Comparison of ENCODE assay signal across 17 mouse cellular contexts in the genomic region with DNA sequence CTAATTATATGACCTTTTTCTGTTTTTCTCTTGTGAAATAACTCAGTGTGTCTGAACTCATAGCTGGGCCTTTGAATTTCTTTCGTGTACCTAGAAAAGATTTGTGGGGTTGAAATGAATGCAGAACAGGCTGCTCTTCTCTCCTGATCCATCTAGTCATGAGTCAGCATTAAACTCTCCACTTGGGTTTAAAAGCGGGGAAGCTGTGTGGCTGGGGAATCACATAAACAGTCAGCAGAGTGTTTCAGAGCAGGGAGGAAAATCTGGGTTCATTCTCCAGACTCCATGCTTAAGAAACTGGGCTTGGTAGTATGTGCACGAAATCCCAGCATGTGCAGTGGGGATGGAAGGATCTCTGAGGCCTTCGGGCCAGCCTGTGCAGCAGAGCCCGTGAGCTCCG.
A peak's percentile ranks its signal among the peaks of the same experiment; 100 is the strongest.
DNase-seq lines count a peak whose midpoint lies in the region; ATAC-seq and TF ChIP-seq lines count a peak whose summit lies in the region.
"Had no signal": no experiment of that assay in that cellular context is flagged by ENCODE, and none has a peak within 500 bp of the region (broad histone marks: within the 10 kb centered on the region; RNA-seq: fewer than 3 reads in every experiment).

No protein-coding gene starts in this region.

- H3K9ac ChIP-seq in midbrain, embryonic 14.5 days (replicated peaks; ENCODE audit: low read length), result no peak overlapping the region
- H3K9ac ChIP-seq in midbrain, embryonic 11.5 days (ENCODE audit: low read length), result no peak overlapping the region
- no peak overlapping the region for H3K9ac ChIP-seq in midbrain, embryonic 15.5 days
- H3K9ac ChIP-seq: heart, embryonic 12.5 days; liver, embryonic 12.5 days; lung, embryonic 15.5 days had no signal

- no peak for TF ChIP-seq POLR2A in cortical plate, adult 2 months (IDR thresholded peaks at IDR 0.05; ENCODE audit: extremely low read depth, insufficient read depth, low read length)

- H3K4me3 ChIP-seq in midbrain, embryonic 14.5 days (replicated peaks; ENCODE audit: low read depth, low read length), result no peak overlapping the region
- H3K4me3 ChIP-seq in midbrain, embryonic 11.5 days (ENCODE audit: low read depth, low read length), result no peak overlapping the region
- no peak overlapping the region for H3K4me3 ChIP-seq in cortical plate, adult 2 months (ENCODE audit: insufficient read depth, low read length)
- H3K4me3 ChIP-seq in midbrain, embryonic 15.5 days, result no peak overlapping the region
- H3K4me3 ChIP-seq: heart, embryonic 12.5 days; liver, embryonic 12.5 days; lung, embryonic 15.5 days had no signal

- no peaks in the 10 kb centered on the region for H3K9me3 ChIP-seq in midbrain, embryonic 14.5 days (ENCODE audit: control insufficient read depth, low read length)
- H3K9me3 ChIP-seq in midbrain, embryonic 11.5 days (ENCODE audit: control insufficient read depth, low read length), result no peaks in the 10 kb centered on the region
- H3K9me3 ChIP-seq in midbrain, embryonic 15.5 days, result no peaks in the 10 kb centered on the region
- H3K9me3 ChIP-seq: heart, embryonic 12.5 days; liver, embryonic 12.5 days; lung, embryonic 15.5 days had no signal

- 46% methylated on average over 6 of the region's 6 CpGs for WGBS in midbrain, embryonic 14.5 days
- 70% methylated on average over 6 of the region's 6 CpGs for WGBS in midbrain, embryonic 11.5 days
- 49% methylated on average over 6 of the region's 6 CpGs for WGBS in midbrain, embryonic 15.5 days

- TF ChIP-seq CTCF in cortical plate, adult 2 months (IDR thresholded peaks at IDR 0.05; ENCODE audit: extremely low read depth, insufficient read depth, low read length), result no peak

- H3K36me3 ChIP-seq in midbrain, embryonic 14.5 days (ENCODE audit: control insufficient read depth, insufficient read depth, low read length), result no peaks in the 10 kb centered on the region
- H3K36me3 ChIP-seq in midbrain, embryonic 11.5 days (ENCODE audit: control insufficient read depth, insufficient read depth, low read length), result no peaks in the 10 kb centered on the region
- H3K36me3 ChIP-seq in midbrain, embryonic 15.5 days (replicated peaks), result no peaks in the 10 kb centered on the region
- H3K36me3 ChIP-seq: heart, embryonic 12.5 days; liver, embryonic 12.5 days; lung, embryonic 15.5 days had no signal

- no peaks in the 10 kb centered on the region for H3K27me3 ChIP-seq in midbrain, embryonic 14.5 days (ENCODE audit: control insufficient read depth, insufficient read depth, low read length)
- no peaks in the 10 kb centered on the region for H3K27me3 ChIP-seq in midbrain, embryonic 11.5 days (ENCODE audit: control insufficient read depth, insufficient read depth, low read length)
- H3K27me3 ChIP-seq in midbrain, embryonic 15.5 days (replicated peaks), result no peaks in the 10 kb centered on the region
- H3K27me3 ChIP-seq: heart, embryonic 12.5 days; liver, embryonic 12.5 days; lung, embryonic 15.5 days had no signal

- ATAC-seq in frontal cortex, adult (ENCODE audit: low TSS enrichment), result peak; percentile 69
- ATAC-seq in midbrain, embryonic 14.5 days (ENCODE audit: low FRiP score, low TSS enrichment), result no peak
- ATAC-seq in midbrain, embryonic 11.5 days (ENCODE audit: low FRiP score), result no peak
- no peak for ATAC-seq in midbrain, embryonic 15.5 days (replicated peaks)
- ATAC-seq: intestine, embryonic 16.5 days; liver, embryonic 12.5 days had no signal

- H3K4me1 ChIP-seq in midbrain, embryonic 14.5 days (ENCODE audit: control insufficient read depth, insufficient read depth, low read length), result peaks cover 19% of the 10 kb centered on the region; the same call in 1 of the 2 replicates
- no peaks in the 10 kb centered on the region for H3K4me1 ChIP-seq in midbrain, embryonic 11.5 days (ENCODE audit: control insufficient read depth, insufficient read depth, low read length)
- H3K4me1 ChIP-seq in cortical plate, adult 2 months (ENCODE audit: control insufficient read depth, insufficient read depth, low read length), result peaks cover 8% of the 10 kb centered on the region
- peaks cover 28% of the 10 kb centered on the region for H3K4me1 ChIP-seq in midbrain, embryonic 15.5 days
- H3K4me1 ChIP-seq: liver, embryonic 12.5 days had no signal

- no peak for DNase-seq in frontal cortex, postnatal 14 days (ENCODE audit: low spot score in 2 of 2)
- peak; percentile 46 for DNase-seq in midbrain, embryonic 14.5 days
- DNase-seq in midbrain, embryonic 11.5 days (ENCODE audit: low spot score, missing footprints), result no peak
- no peak for DNase-seq in right cerebral cortex, postnatal 25 days
- DNase-seq in cerebellum, adult 9-10 months, result no peak
- DNase-seq: adrenal gland, postnatal 36 days; heart, postnatal 36 days; right cerebral cortex, adult 18-20 months; spleen, adult 18-20 months; thymus, postnatal 14 days had no signal

- H3K4me2 ChIP-seq in midbrain, embryonic 14.5 days (ENCODE audit: low read length), result no peak overlapping the region
- no peak overlapping the region for H3K4me2 ChIP-seq in midbrain, embryonic 11.5 days
- no peak overlapping the region for H3K4me2 ChIP-seq in midbrain, embryonic 15.5 days
- H3K4me2 ChIP-seq: heart, embryonic 12.5 days; liver, embryonic 12.5 days; lung, embryonic 15.5 days had no signal

- peak overlapping the region; percentile 46 for H3K27ac ChIP-seq in midbrain, embryonic 14.5 days (replicated peaks; ENCODE audit: low read depth, low read length)
- no peak overlapping the region for H3K27ac ChIP-seq in midbrain, embryonic 11.5 days (ENCODE audit: low read depth, low read length)
- H3K27ac ChIP-seq in cortical plate, adult 2 months (ENCODE audit: insufficient read depth, low read length), result peak overlapping the region; percentile 56; the same call in 1 of the 2 replicates
- H3K27ac ChIP-seq in midbrain, embryonic 15.5 days, result peak overlapping the region; percentile 51; the same call in 1 of the 2 replicates
- H3K27ac ChIP-seq: liver, embryonic 12.5 days; lung, embryonic 15.5 days had no signal
